In genomic region chr17:25363726-25364125, GRCm38 (mm10) we compare ENCODE assay signal across 10 mouse cellular contexts. TPM values are rescaled to one million over a fixed set of nuclear protein-coding genes. Genes with fewer than 3 reads are reported as not detected.
DNase-seq lines count a peak whose midpoint lies in the region; ATAC-seq lines count a peak whose summit lies in the region.
"Had no signal": no experiment of that assay in that cellular context is flagged by ENCODE, and none has a peak within 500 bp of the region (broad histone marks: within the 10 kb centered on the region; RNA-seq: fewer than 3 reads in every experiment).

No protein-coding gene starts in this region.

- no peaks in the 10 kb centered on the region for H3K36me3 ChIP-seq in hindbrain, embryonic 11.5 days (ENCODE audit: control insufficient read depth, insufficient read depth, low read length)
- H3K36me3 ChIP-seq in hindbrain, embryonic 16.5 days (ENCODE audit: control insufficient read depth, insufficient read depth, low read length) = no peaks in the 10 kb centered on the region
- H3K36me3 ChIP-seq: lung, embryonic 15.5 days had no signal

- H3K9me3 ChIP-seq in hindbrain, embryonic 11.5 days (ENCODE audit: control insufficient read depth, low read length) = no peaks in the 10 kb centered on the region
- no peaks in the 10 kb centered on the region for H3K9me3 ChIP-seq in hindbrain, embryonic 16.5 days (ENCODE audit: control insufficient read depth, low read length)
- H3K9me3 ChIP-seq: lung, embryonic 15.5 days had no signal

- H3K27me3 ChIP-seq in hindbrain, embryonic 11.5 days (ENCODE audit: control insufficient read depth, insufficient read depth, low read length) = no peaks in the 10 kb centered on the region
- no peaks in the 10 kb centered on the region for H3K27me3 ChIP-seq in hindbrain, embryonic 16.5 days (replicated peaks; ENCODE audit: control insufficient read depth, insufficient read depth, low read length)
- H3K27me3 ChIP-seq: lung, embryonic 15.5 days had no signal

- H3K4me1 ChIP-seq in hindbrain, embryonic 11.5 days (replicated peaks; ENCODE audit: control insufficient read depth, insufficient read depth, low read length) = no peaks in the 10 kb centered on the region
- no peaks in the 10 kb centered on the region for H3K4me1 ChIP-seq in hindbrain, embryonic 16.5 days (ENCODE audit: control insufficient read depth, insufficient read depth, low read depth, low read length)
- H3K4me1 ChIP-seq: lung, embryonic 15.5 days had no signal

- no peak overlapping the region for H3K4me2 ChIP-seq in hindbrain, embryonic 11.5 days (replicated peaks; ENCODE audit: low read depth, low read length)
- H3K4me2 ChIP-seq in hindbrain, embryonic 16.5 days (ENCODE audit: low read length) = no peak overlapping the region
- H3K4me2 ChIP-seq: lung, embryonic 15.5 days had no signal

- DNase-seq in hindbrain, embryonic 11.5 days (ENCODE audit: low spot score) = peak; percentile 54
- DNase-seq in urinary bladder, postnatal 36 days (ENCODE audit: low spot score in 2 of 2) = peak; percentile 7 to 25
- no peak for DNase-seq in urinary bladder, adult 2 months (ENCODE audit: low spot score)
- DNase-seq in c-Kit-positive CD71-positive TER-119-negative erythroid progenitor cells, embryonic 14.5 days (ENCODE audit: low read depth) = peak; percentile 23
- DNase-seq in kidney, postnatal 10 days = peak; percentile 64
- DNase-seq in retina, adult 2 months (ENCODE audit: low read depth, low spot score) = peak; percentile 9
- no peak for DNase-seq in heart, adult 11 months

- H3K9ac ChIP-seq in hindbrain, embryonic 11.5 days (ENCODE audit: low read depth, low read length) = no peak overlapping the region
- H3K9ac ChIP-seq in hindbrain, embryonic 16.5 days (ENCODE audit: low read depth, low read length) = no peak overlapping the region
- H3K9ac ChIP-seq: lung, embryonic 15.5 days had no signal

- H3K27ac ChIP-seq in hindbrain, embryonic 11.5 days (ENCODE audit: low read depth, low read length) = no peak overlapping the region
- no peak overlapping the region for H3K27ac ChIP-seq in hindbrain, embryonic 16.5 days (ENCODE audit: low read depth, low read length)
- H3K27ac ChIP-seq: lung, embryonic 15.5 days had no signal

- WGBS in hindbrain, embryonic 11.5 days = 7% methylated on average over 1 of the region's 1 CpGs
- 14% methylated on average over 1 of the region's 1 CpGs for WGBS in hindbrain, embryonic 16.5 days

- ATAC-seq in hindbrain, embryonic 11.5 days (ENCODE audit: low FRiP score) = no peak
- no peak for ATAC-seq in hindbrain, embryonic 16.5 days

- H3K4me3 ChIP-seq in hindbrain, embryonic 11.5 days (ENCODE audit: low read depth, low read length) = no peak overlapping the region
- no peak overlapping the region for H3K4me3 ChIP-seq in hindbrain, embryonic 16.5 days (ENCODE audit: low read length)
- H3K4me3 ChIP-seq: lung, embryonic 15.5 days had no signal

RNA-seq across cellular contexts. Expression of gene Tpsb2, which starts 2.4 kb away (rescaled TPM):
- not detected in 2 replicates for polyA plus RNA-seq in hindbrain, embryonic 11.5 days (2014; fragmentation: Nextera tagmentation; extraction: Ambion mirVana)
- 0.19 and 2.1 TPM in 2 replicates for polyA plus RNA-seq in hindbrain, embryonic 16.5 days (2015; fragmentation: Nextera tagmentation; extraction: Ambion mirVana)
- 7.2 and 9.2 TPM in 2 replicates for polyA plus RNA-seq in urinary bladder, adult 2 months (2012; rRNA removed)

RNA-seq across cellular contexts. Expression of gene Tpsg1, which starts 5.3 kb away (rescaled TPM):
- polyA plus RNA-seq in hindbrain, embryonic 11.5 days (2014; fragmentation: Nextera tagmentation; extraction: Ambion mirVana) = 0.69 TPM in 1 of 2 replicates, not detected in the other
- polyA plus RNA-seq in hindbrain, embryonic 16.5 days (2015; fragmentation: Nextera tagmentation; extraction: Ambion mirVana) = 0.43 and 0.55 TPM in 2 replicates
- 0.22 and 0.40 TPM in 2 replicates for polyA plus RNA-seq in urinary bladder, adult 2 months (2012; rRNA removed)
- polyA plus RNA-seq: gonadal fat pad, adult 2 months had no signal

RNA-seq across cellular contexts. Expression of gene Tpsab1, which starts 18.4 kb away (rescaled TPM):
- not detected in 2 replicates for polyA plus RNA-seq in hindbrain, embryonic 11.5 days (2014; fragmentation: Nextera tagmentation; extraction: Ambion mirVana)
- not detected in 2 replicates for polyA plus RNA-seq in hindbrain, embryonic 16.5 days (2015; fragmentation: Nextera tagmentation; extraction: Ambion mirVana)
- polyA plus RNA-seq in urinary bladder, adult 2 months (2012; rRNA removed) = 0.28 and 0.37 TPM in 2 replicates

RNA-seq across cellular contexts. Expression of gene Prss29, which starts 45.3 kb away (rescaled TPM):
- polyA plus RNA-seq in hindbrain, embryonic 11.5 days (2014; fragmentation: Nextera tagmentation; extraction: Ambion mirVana) = not detected in 2 replicates
- not detected in 2 replicates for polyA plus RNA-seq in hindbrain, embryonic 16.5 days (2015; fragmentation: Nextera tagmentation; extraction: Ambion mirVana)
- polyA plus RNA-seq in urinary bladder, adult 2 months (2012; rRNA removed) = not detected in 2 replicates
- polyA plus RNA-seq: lung, embryonic 15.5 days had no signal

RNA-seq across cellular contexts. Expression of gene Prss28, which starts 55.3 kb away (rescaled TPM):
- not detected in 2 replicates for polyA plus RNA-seq in hindbrain, embryonic 11.5 days (2014; fragmentation: Nextera tagmentation; extraction: Ambion mirVana)
- not detected in 2 replicates for polyA plus RNA-seq in hindbrain, embryonic 16.5 days (2015; fragmentation: Nextera tagmentation; extraction: Ambion mirVana)
- not detected in 2 replicates for polyA plus RNA-seq in urinary bladder, adult 2 months (2012; rRNA removed)
- polyA plus RNA-seq: gonadal fat pad, adult 2 months; lung, embryonic 15.5 days had no signal

Comparison
In these comparisons a context has a peak if more than half of its experiments do, and no peak if none do; other contexts are left out.
1. DNase-seq: peak in hindbrain, embryonic 11.5 days (single experiment), urinary bladder, postnatal 36 days (2 of 2), c-Kit-positive CD71-positive TER-119-negative erythroid progenitor cells, embryonic 14.5 days (single experiment), kidney, postnatal 10 days (single experiment) and retina, adult 2 months (single experiment); none in urinary bladder, adult 2 months (single experiment) and heart, adult 11 months (single experiment).